Mouse (Mus musculus) lung, embryonic 16.5 days (tissue): ENCODE measurements around the gene Olfr821. TPM values are rescaled to one million over a fixed set of nuclear protein-coding genes. Genes with fewer than 3 reads are reported as not detected.
"Not testable (repeated sequence)": the region's sequence is repeated elsewhere in the genome, so short reads cannot be mapped to it uniquely, and the experiment has no call there.

ENCODE experiments used
- ATAC-seq: fragments of 200-750 bp; cut with Nextera tagmentation; 2 replicates; pipeline ENCODE4 v1.8.0; 2017; ENCODE audit warnings: low read depth, mild to moderate bottlenecking, moderate library complexity
- H3K27ac ChIP-seq: fragments of 300-500 bp; sonication (generic); 2 replicates; pipeline ENCODE4 v1.5.1; 2014; ENCODE audit warnings: mild to moderate bottlenecking, control low read depth, low read length
- H3K27me3 ChIP-seq: fragments of 300-500 bp; sonication (generic); 2 replicates; pipeline ENCODE4 v1.6.1; 2014; ENCODE audit warnings: low read depth, low read length, mixed read lengths; ENCODE audit not compliant: control insufficient read depth, insufficient read depth
- H3K36me3 ChIP-seq: fragments of 300-500 bp; sonication (generic); 2 replicates; pipeline ENCODE4 v1.6.1; 2014; ENCODE audit warnings: low read length; ENCODE audit not compliant: control insufficient read depth, insufficient read depth
- H3K4me1 ChIP-seq: fragments of 300-500 bp; sonication (generic); replicated peaks from 2 replicates; pipeline ENCODE4 v1.6.1; 2014; ENCODE audit warnings: low read length, mixed read lengths; ENCODE audit not compliant: control insufficient read depth, insufficient read depth
- H3K4me2 ChIP-seq: fragments of 300-500 bp; sonication (generic); 2 replicates; pipeline ENCODE4 v1.6.1; 2014; ENCODE audit warnings: low read depth, low read length, control low read depth
- H3K4me3 ChIP-seq: fragments of 300-500 bp; sonication (generic); 2 replicates; pipeline ENCODE4 v1.5.1; 2014; ENCODE audit warnings: mild to moderate bottlenecking, low read length, control low read depth
- H3K9ac ChIP-seq: fragments of 300-500 bp; sonication (generic); 2 replicates; pipeline ENCODE4 v1.6.1; 2014; ENCODE audit warnings: low read length, control low read depth
- H3K9me3 ChIP-seq: fragments of 300-500 bp; sonication (generic); 2 replicates; pipeline ENCODE4 v1.6.1; 2016; ENCODE audit warnings: low read length; ENCODE audit not compliant: control insufficient read depth
- WGBS: fragments of 180-500 bp; shearing (Covaris S2); extraction: QIAGEN DNeasy Blood & Tissue Kit; methylation state at CpG from one replicate; pipeline ENCODE4 v1.1.7; 2014; 5-methylcytosine and 5-hydroxymethylcytosine counted together
- polyA plus RNA-seq: library from polyadenylated mRNA; unstranded; fragments of >200 nt; fragmentation: Nextera tagmentation; extraction: Ambion mirVana; gene quantifications from 2 replicates; pipeline ENCODE4 v1.2.1, GENCODE M21; 2015

Gene Olfr821
- polyA plus RNA-seq, result not detected in 2 replicates

- Histone ChIP-seq H3K36me3 (no peaks in the 10 kb centered on the region), H3K9me3 (no peaks in the 10 kb centered on the region), H3K4me1 (no peaks in the 10 kb centered on the region), H3K27ac (no peak within 1 kb of the TSS), H3K4me2 (no peak within 1 kb of the TSS), H3K9ac (no peak within 1 kb of the TSS), H3K4me3 (no peak within 1 kb of the TSS), H3K27me3 (no peaks in the 10 kb centered on the region)
- no peak for ATAC-seq
Measured at GRCm38 (mm10) chr10:130030048-130030447, at the start of gene Olfr821. TSS of gene Olfr821 (plus strand) at chr10:130030348.

GRCm38 (mm10) chr10:129981867-129982266 lies 48.3 kb upstream of the Olfr821 start:
- H3K4me2 ChIP-seq, ATAC-seq: not testable (repeated sequence)
- no CpG with 5 or more reads among the region's 3 CpGs for WGBS

DNA sequence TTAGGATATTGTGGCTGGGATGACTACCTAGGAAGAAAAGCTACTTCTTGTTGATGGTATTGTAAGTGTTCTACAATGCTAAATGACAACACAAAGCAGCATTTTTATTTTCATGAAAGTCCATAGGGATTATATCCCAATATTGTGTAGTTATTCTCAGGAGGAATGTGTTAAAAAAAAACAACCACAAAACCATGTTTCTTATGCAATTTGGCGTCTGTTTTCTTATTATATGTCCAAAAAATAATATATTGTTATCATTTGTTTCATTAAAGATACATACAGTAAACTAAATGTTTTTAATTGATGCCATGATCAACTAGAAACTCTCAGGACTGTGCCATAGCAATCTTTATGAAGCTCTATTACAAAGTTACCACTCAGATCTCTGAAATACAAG lies 45.2 kb upstream of the Olfr821 start, which contains the start of gene Gm10310:
Gene Gm10310 (minus strand): TSS at position 101 of the 400 bp plus-strand sequence.
- not testable (repeated sequence) for H3K9me3 ChIP-seq, H3K9ac ChIP-seq, H3K4me3 ChIP-seq, ATAC-seq, H3K27ac ChIP-seq, H3K27me3 ChIP-seq, H3K4me2 ChIP-seq, H3K4me1 ChIP-seq, H3K36me3 ChIP-seq
- no CpG with 5 or more reads among the region's 1 CpGs for WGBS

More at GRCm38 (mm10) chr10:129981867-129982266, 48.3 kb upstream of the Olfr821 start:
- not testable (repeated sequence) for H3K4me1 ChIP-seq, H3K36me3 ChIP-seq, H3K9ac ChIP-seq, H3K27ac ChIP-seq, H3K9me3 ChIP-seq, H3K27me3 ChIP-seq, H3K4me3 ChIP-seq

GRCm38 (mm10) chr10:130004104-130004503 lies 26.0 kb upstream of the Olfr821 start:
- not testable (repeated sequence) for H3K4me1 ChIP-seq, H3K9me3 ChIP-seq, H3K4me3 ChIP-seq, H3K27ac ChIP-seq, H3K4me2 ChIP-seq, H3K9ac ChIP-seq, H3K27me3 ChIP-seq, H3K36me3 ChIP-seq, ATAC-seq
- WGBS, result 86% methylated on average over 4 of the region's 4 CpGs

- WGBS, result 85% methylated on average over 4 of the region's 4 CpGs
- not testable (repeated sequence) for H3K27ac ChIP-seq, H3K9ac ChIP-seq, H3K36me3 ChIP-seq, H3K9me3 ChIP-seq, H3K4me1 ChIP-seq, H3K4me3 ChIP-seq, ATAC-seq, H3K4me2 ChIP-seq, H3K27me3 ChIP-seq
Measured at GRCm38 (mm10) chr10:130005366-130005765, 24.8 kb upstream of the Olfr821 start.

GRCm38 (mm10) chr10:130012321-130012720 lies 17.8 kb upstream of the Olfr821 start, which contains the start of gene Olfr820:
TSS of gene Olfr820 (plus strand) at chr10:130012621.
- no peaks in the 10 kb centered on the region for H3K36me3 ChIP-seq

DNA sequence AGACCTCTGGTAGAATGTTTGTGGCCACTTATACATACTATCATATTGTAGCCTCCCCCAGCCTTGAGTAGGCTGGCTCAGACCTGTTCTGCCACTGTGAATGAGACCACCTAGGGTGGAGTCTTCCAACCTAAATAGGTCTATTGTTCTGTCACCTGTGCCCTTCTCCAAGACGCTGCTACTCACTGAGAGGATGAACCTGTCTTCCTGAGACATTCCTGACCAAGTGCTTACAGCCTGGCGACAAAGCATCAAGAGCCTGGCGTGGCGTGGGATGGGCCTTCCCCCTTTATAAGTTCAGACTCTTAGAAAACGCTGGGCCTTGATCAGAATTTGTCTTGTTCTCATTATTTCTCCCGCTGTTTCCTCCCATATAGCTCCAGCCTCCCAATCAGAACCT lies 6.9 kb downstream of the Olfr821 start:
- 60% methylated on average over 6 of the region's 6 CpGs for WGBS
- H3K4me1 ChIP-seq, result no peaks in the 10 kb centered on the region
- H3K27me3 ChIP-seq, result no peaks in the 10 kb centered on the region
- H3K4me2 ChIP-seq, result no peak overlapping the region
- no peaks in the 10 kb centered on the region for H3K36me3 ChIP-seq
- ATAC-seq, result no peak
- no peak overlapping the region for H3K9ac ChIP-seq
- no peaks in the 10 kb centered on the region for H3K9me3 ChIP-seq
- H3K27ac ChIP-seq, result no peak overlapping the region
- no peak overlapping the region for H3K4me3 ChIP-seq

More at GRCm38 (mm10) chr10:130012321-130012720, 17.8 kb upstream of the Olfr821 start, which contains the start of gene Olfr820:
- Histone ChIP-seq H3K27me3 (no peaks in the 10 kb centered on the region), H3K27ac (no peak within 1 kb of the TSS), H3K4me3 (no peak within 1 kb of the TSS), H3K9ac (no peak within 1 kb of the TSS), H3K4me2 (no peak within 1 kb of the TSS), H3K4me1 (no peaks in the 10 kb centered on the region), H3K9me3 (no peaks in the 10 kb centered on the region)
- ATAC-seq, result no peak

DNA sequence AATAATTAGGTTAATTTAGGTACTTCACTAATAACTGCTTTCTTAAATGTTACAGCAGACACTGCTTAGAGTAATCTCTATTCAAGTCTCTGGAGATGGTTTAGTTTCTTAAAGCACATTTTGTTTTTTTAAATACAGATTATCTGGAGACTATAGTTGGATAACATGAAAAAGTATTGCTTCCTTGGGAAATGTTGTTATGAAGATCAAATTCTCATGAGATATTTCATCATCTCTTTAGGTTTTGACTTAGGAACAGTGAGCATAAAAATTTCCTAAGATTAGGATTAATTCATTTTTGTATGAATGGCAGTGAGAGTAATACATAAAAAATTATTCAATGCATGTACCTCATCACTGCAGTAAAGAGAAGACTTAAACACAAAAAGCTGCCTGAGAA lies 40.8 kb downstream of the Olfr821 start, which contains the start of gene Olfr822:
Gene Olfr822 (plus strand): TSS at position 301 of the 400 bp plus-strand sequence.
- ATAC-seq, result no peak
- no peak within 1 kb of the TSS for H3K27ac ChIP-seq
- H3K4me2 ChIP-seq, result no peak within 1 kb of the TSS
- H3K27me3 ChIP-seq, result no peaks in the 10 kb centered on the region
- no peaks in the 10 kb centered on the region for H3K4me1 ChIP-seq
- H3K9ac ChIP-seq, result no peak within 1 kb of the TSS
- H3K36me3 ChIP-seq, result no peaks in the 10 kb centered on the region
- no peak within 1 kb of the TSS for H3K4me3 ChIP-seq
- H3K9me3 ChIP-seq, result no peaks in the 10 kb centered on the region
